Comparison of ENCODE assay signal across 8 mouse cellular contexts in genomic region chr14:77036226-77037046, GRCm38 (mm10). TPM values are rescaled to one million over a fixed set of nuclear protein-coding genes. Genes with fewer than 3 reads are reported as not detected.
DNase-seq lines count a peak whose midpoint lies in the region; ATAC-seq lines count a peak whose summit lies in the region.

Gene Ccdc122 (plus strand): TSS chr14:77036772.
Gene Lacc1 (minus strand): TSS chr14:77036904.

- peak; percentile 71 for ATAC-seq in frontal cortex, adult (ENCODE audit: low TSS enrichment)

- peak; percentile 83 for DNase-seq in Muller cell, postnatal 12 days (ENCODE audit: inconsistent ontology term)
- DNase-seq in cerebellum, adult 8-10 months = peak; percentile 13
- peak; percentile 79 for DNase-seq in hindbrain, embryonic 10.5 days (ENCODE audit: low spot score)
- DNase-seq in layer of hippocampus, postnatal 14 days (ENCODE audit: low spot score in 2 of 2) = peak; percentile 63 to 68
- peak; percentile 87 for DNase-seq in lung, postnatal 14 days
- peak; percentile 84 for DNase-seq in ovary, postnatal 14 days (ENCODE audit: low spot score)
- peak; percentile 87 for DNase-seq in thymus, postnatal 14 days

- peaks cover 5% of the 10 kb centered on the region; the same call in 1 of the 2 replicates for H3K27me3 ChIP-seq in hindbrain, embryonic 10.5 days (ENCODE audit: insufficient read depth, poor library complexity, severe bottlenecking)

- peak within 1 kb of the TSS; percentile 88 for H3K27ac ChIP-seq in hindbrain, embryonic 10.5 days

- H3K36me3 ChIP-seq in hindbrain, embryonic 10.5 days = no peaks in the 10 kb centered on the region

- H3K4me1 ChIP-seq in hindbrain, embryonic 10.5 days (replicated peaks) = peaks cover 26% of the 10 kb centered on the region

- H3K9me3 ChIP-seq in hindbrain, embryonic 10.5 days = no peaks in the 10 kb centered on the region

- under 1% methylated on average over 86 of the region's 86 CpGs for WGBS in hindbrain, embryonic 10.5 days

- H3K4me3 ChIP-seq in hindbrain, embryonic 10.5 days = peak within 1 kb of the TSS; percentile 70

RNA-seq across cellular contexts. Expression of gene Ccdc122, which starts in this region (rescaled TPM):
- polyA plus RNA-seq in hindbrain, embryonic 10.5 days (2016; fragmentation: Nextera tagmentation; extraction: Ambion mirVana) = 0.95 TPM in 2 replicates
- 1 to 10 TPM; 2.0 to 2.3 TPM for total RNA-seq in layer of hippocampus, postnatal 14 days (2021)

RNA-seq across cellular contexts. Expression of gene Lacc1, which starts in this region (rescaled TPM):
- polyA plus RNA-seq in hindbrain, embryonic 10.5 days (2016; fragmentation: Nextera tagmentation; extraction: Ambion mirVana) = 4.3 and 5.3 TPM in 2 replicates
- 1 to 10 TPM; 4.7 to 4.8 TPM for total RNA-seq in layer of hippocampus, postnatal 14 days (2021)

Comparison
In these comparisons a context has a peak if more than half of its experiments do, and no peak if none do; other contexts are left out.
1. Peak in every context shown above with its lines: DNase-seq, ATAC-seq, H3K4me3 ChIP-seq and H3K27ac ChIP-seq.
2. DNase-seq: peak in every context shown above with its lines; median percentile 87 in lung, postnatal 14 days; 87 in thymus, postnatal 14 days; 84 in ovary, postnatal 14 days; 83 in Muller cell, postnatal 12 days; 79 in hindbrain, embryonic 10.5 days; 66 in layer of hippocampus, postnatal 14 days; 13 in cerebellum, adult 8-10 months.